Mouse (Mus musculus) lung, postnatal 36 days (tissue): ENCODE data around the gene Mpzl3.

Source experiments
- DNase-seq: peaks from one replicate; pipeline ENCODE4 v3.0.0; 2022; ENCODE audit warnings: mixed read lengths

Mpzl3 gene

GRCm38 (mm10) chr9:45105596-45106374 is 50.8 kb downstream of the Mpzl3 start:
- no peak for DNase-seq

DNA sequence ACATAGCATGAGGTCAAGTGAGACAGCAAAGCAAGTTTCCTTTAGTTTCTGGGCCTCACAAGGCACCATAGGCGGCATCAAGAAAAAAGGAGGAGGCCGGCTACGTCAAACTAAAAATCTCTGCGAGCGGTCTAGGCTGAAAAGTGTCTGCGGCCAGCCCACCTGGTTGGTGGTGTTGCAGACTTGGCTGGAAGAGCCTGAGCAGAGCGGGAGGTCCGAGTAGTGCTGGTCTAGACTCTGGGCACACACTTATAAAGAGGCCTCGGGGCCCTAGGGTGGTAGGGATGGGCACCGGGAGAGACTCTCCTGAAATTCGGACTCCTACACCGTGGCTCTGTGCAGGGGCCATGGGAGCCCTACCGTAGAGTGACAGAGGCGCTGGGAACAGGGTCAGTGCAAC is 60.7 kb downstream of the Mpzl3 start:
- no peak for DNase-seq

DNA sequence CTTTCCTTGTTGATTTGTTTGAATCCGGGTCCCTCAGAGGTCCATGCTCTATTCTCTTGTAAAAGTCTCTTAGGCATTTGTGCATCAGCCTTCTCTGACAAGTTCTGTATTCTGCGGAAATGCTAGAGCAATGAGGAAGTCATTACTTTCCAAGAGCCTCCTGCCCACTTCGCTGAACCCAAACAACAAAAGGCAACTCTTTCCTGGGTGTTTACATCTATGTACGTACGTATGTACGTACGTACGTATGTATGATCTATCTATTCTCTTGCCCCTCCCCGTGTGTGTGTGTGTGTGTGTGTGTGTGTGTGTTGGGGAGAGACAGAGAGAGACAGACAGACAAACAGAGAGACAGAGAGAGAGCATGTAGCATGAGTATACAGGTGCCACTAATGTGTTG is 61.8 kb downstream of the Mpzl3 start:
- DNase-seq, result no peak

- DNase-seq, result no peak
These were observed 62.9 kb downstream of the Mpzl3 start, which contains the start of gene Scn2b for GRCm38 (mm10) chr9:45117741-45118431. Scn2b (plus strand) TSS chr9:45117782.

GRCm38 (mm10) chr9:45118552-45118951 is 63.6 kb downstream of the Mpzl3 start:
- DNase-seq, result no peak

DNA sequence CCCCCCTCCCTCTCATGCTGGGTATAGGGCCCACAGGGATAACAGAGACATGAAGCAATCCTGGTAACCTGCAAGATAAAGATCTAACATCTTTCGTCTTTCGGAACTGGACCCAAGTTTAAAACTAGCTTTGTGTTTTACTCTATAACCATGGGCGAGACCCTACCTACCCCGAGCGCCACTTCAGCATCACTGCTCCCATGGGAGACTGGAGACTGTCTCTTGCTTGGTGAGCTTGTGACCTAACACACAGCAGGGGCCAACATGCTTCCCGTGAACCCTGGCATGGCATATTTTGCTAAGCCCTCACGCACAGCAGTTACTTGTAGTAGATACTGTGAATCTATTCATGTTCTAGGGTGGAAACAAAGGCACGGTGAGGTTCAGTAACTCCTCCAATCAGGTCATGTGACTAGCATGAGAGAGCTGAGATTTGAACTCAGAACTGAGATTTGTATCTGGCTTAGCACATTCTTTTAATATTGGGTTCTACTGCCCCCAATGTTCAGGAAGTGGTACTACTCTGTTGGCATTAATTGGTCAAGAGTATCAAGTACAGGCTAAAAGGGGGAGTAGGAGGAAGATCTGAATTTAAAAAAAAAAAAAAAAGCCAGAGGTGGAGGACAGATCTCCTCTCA is 64.4 kb downstream of the Mpzl3 start:
- no peak for DNase-seq

DNA sequence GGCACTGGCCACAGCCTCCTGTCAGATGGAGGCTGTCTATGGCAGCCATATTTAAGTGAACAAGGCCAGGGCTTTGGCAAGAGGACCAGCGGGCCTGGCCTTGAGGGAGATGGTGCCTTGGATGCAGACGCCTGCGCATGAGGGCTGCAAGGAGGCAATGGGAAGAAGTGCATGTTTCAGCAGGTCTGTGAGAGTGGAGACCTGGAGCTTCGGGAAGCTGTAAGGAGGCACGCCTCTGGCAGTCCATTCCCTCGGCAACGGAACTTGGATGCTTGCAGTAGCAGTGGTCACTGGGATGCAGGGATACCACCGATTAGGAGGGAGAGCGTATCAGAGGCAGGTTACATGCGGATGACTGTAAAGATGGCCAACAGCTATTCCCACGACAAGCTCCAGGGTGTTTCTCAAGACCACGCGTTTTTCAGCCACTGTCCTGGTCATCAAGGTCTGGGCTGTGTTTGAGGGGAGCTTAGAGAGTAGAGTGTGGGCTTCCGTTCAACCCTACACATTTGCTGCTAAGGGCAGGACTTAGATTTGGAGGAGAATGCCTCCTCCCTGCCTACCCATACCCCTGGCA is 65.1 kb downstream of the Mpzl3 start:
- no peak for DNase-seq

- DNase-seq, result no peak
These were observed 65.6 kb downstream of the Mpzl3 start for GRCm38 (mm10) chr9:45120567-45120966.

DNA sequence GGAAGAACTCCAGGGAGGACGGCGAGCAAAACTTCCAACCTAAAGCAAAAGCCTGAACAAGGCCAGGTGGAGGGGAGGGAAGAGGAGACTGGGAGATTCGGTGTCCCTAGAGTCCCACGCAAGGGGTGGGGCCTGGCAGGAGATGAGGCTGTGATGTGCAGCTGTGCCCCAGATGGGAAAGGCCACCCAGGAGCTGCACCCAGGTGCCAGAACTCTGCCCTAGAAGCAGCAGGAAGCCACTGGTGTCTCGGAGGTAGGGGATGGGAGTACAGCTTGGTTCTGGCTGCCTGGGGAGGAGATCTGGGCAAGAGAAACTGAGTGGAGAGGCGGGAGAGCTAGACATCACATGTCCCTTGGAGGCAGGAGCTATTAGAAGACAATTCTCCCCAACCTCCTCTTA is 66.0 kb downstream of the Mpzl3 start:
- no peak for DNase-seq

- DNase-seq, result peak; percentile 86
These were observed 66.8 kb downstream of the Mpzl3 start for GRCm38 (mm10) chr9:45121769-45122168.

DNA sequence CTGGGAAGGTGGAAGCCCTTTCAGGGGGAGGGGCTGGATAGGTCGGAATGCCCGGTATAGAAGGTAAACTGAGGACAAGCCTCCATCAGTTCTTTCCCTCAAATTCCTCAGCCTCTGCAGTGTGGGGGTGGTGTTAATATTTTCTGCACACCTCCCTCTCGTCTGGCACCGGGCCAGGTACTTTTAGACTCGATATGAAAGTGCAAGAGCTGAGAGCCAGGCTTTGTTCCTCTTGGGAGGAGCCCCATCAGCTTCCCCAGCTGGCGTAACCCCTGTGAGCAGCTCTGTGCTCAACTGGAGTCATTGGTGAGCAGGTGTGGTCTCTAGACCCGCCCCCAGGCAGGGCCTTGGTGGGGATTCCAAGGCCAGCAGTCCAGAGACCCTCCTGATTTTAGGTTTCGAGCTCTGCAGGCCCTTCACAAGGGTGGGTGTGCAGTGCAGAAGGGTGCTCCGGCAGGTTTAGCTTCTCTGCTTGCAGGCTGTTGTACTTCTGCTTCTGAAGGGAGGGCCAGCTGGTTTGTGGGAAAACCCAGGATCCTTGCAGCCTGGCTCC is 67.3 kb downstream of the Mpzl3 start:
- DNase-seq, result peak; percentile 83

GRCm38 (mm10) chr9:45125211-45125610 is 70.2 kb downstream of the Mpzl3 start:
- no peak for DNase-seq

DNA sequence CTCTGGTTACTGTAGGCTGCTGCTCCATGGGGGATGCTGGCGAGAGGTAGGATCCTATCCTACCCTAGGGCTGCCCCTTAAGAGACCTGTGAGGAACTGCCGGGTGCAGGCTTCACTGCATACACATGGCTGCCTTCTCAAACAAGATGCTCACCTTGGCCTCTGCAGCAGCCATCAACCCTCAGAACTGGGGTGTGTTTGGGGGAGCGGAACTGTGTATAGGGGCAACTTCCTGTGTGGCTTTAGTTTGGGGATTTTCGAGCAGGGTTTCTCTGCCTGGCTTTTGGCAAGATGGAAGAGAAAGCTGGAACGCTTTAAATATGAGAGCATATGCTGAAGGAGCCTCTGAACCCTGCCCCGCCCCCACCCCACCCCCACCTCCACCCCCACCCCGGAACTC is 72.0 kb downstream of the Mpzl3 start:
- no peak for DNase-seq
